Mouse (Mus musculus) myocyte (in vitro differentiated cells): Measurements from ENCODE around the gene Rdh9. TPM values are rescaled to one million over a fixed set of nuclear protein-coding genes. Genes with fewer than 3 reads are reported as not detected.

ENCODE experiments used
- H3K27me3 ChIP-seq: one replicate; pipeline ENCODE4 v1.6.1; 2011; ENCODE audit not compliant: control insufficient read depth, insufficient read depth, insufficient read length
- H3K36me3 ChIP-seq: one replicate; pipeline ENCODE4 v1.6.1; 2011; ENCODE audit not compliant: control insufficient read depth, insufficient read depth
- H3K4me2 ChIP-seq: one replicate; pipeline ENCODE4 v1.6.1; 2011; ENCODE audit warnings: low read depth, control low read depth
- H3K4me3 ChIP-seq: one replicate; pipeline ENCODE4 v1.5.1; 2011; ENCODE audit warnings: mild to moderate bottlenecking, control low read depth, moderate library complexity
- H3K79me2 ChIP-seq: one replicate; pipeline ENCODE4 v1.6.1; 2011; ENCODE audit not compliant: control insufficient read depth, insufficient read depth
- H3ac ChIP-seq: one replicate; pipeline ENCODE4 v1.6.1; 2011; ENCODE audit not compliant: control insufficient read depth, insufficient read length
- CEBPB ChIP-seq: IDR thresholded peaks from 2 replicates; pipeline ENCODE4 v1.6.1; 2011; ENCODE audit warnings: mild to moderate bottlenecking, moderate library complexity; ENCODE audit not compliant: poor library complexity, insufficient read depth, severe bottlenecking
- E2F4 ChIP-seq: IDR thresholded peaks from one replicate; pipeline ENCODE4 v1.6.1; 2011; ENCODE audit warnings: mild to moderate bottlenecking, control low read depth, moderate library complexity; ENCODE audit not compliant: insufficient read depth
- MAX ChIP-seq: IDR thresholded peaks from one replicate; pipeline ENCODE4 v1.6.1; 2011; ENCODE audit warnings: low read depth, mild to moderate bottlenecking, control low read depth
- MYOD1 ChIP-seq, 3 experiments: IDR thresholded peaks; one replicate each; pipeline ENCODE4 v1.6.1; 2011; ENCODE audit warnings: control low read depth in 2 of 3, low read depth in 2 of 3, mild to moderate bottlenecking in 2 of 3, moderate library complexity in 1 of 3; ENCODE audit not compliant: insufficient read length in 2 of 3, control insufficient read depth in 1 of 3
- MYOG ChIP-seq, 3 experiments: IDR thresholded peaks; one replicate each; pipeline ENCODE4 v1.6.1; 2011; ENCODE audit warnings: control low read depth in 2 of 3, low read depth in 2 of 3, mild to moderate bottlenecking in 2 of 3; ENCODE audit not compliant: insufficient read length in 2 of 3, control insufficient read depth in 1 of 3, insufficient read depth in 1 of 3
- POLR2A ChIP-seq: IDR thresholded peaks from one replicate; pipeline ENCODE4 v1.6.1; 2011; ENCODE audit warnings: low read depth, mild to moderate bottlenecking, control low read depth, moderate library complexity; ENCODE audit not compliant: insufficient read length
- POLR2AphosphoS2 ChIP-seq: IDR thresholded peaks from one replicate; pipeline ENCODE4 v1.6.1; 2011; ENCODE audit warnings: low read depth, control low read depth; ENCODE audit not compliant: insufficient read length
- REST ChIP-seq: IDR thresholded peaks from one replicate; pipeline ENCODE4 v1.6.1; 2011; ENCODE audit warnings: mild to moderate bottlenecking, control low read depth, moderate library complexity; ENCODE audit not compliant: insufficient read depth, insufficient read length
- SRF ChIP-seq: IDR thresholded peaks from one replicate; pipeline ENCODE4 v1.6.1; 2011; ENCODE audit warnings: low read depth; ENCODE audit not compliant: control insufficient read depth, insufficient read length
- TCF12 ChIP-seq: IDR thresholded peaks from one replicate; pipeline ENCODE4 v1.6.1; 2011; ENCODE audit warnings: mild to moderate bottlenecking, control low read depth; ENCODE audit not compliant: poor library complexity, insufficient read depth, severe bottlenecking
- TCF3 ChIP-seq: IDR thresholded peaks from one replicate; pipeline ENCODE4 v1.6.1; 2011; ENCODE audit warnings: low read depth, control low read depth; ENCODE audit not compliant: insufficient read length
- USF1 ChIP-seq: IDR thresholded peaks from one replicate; pipeline ENCODE4 v1.6.1; 2011; ENCODE audit warnings: low read depth, mild to moderate bottlenecking, control low read depth, moderate library complexity
- polyA plus RNA-seq: library from polyadenylated mRNA; unstranded; fragments of >200 nt; fragmentation: generic; extraction: Trizol; gene quantifications from one replicate; pipeline ENCODE4 v1.2.1, GENCODE M21; 2012; ENCODE audit warnings: missing spikeins

The Rdh9 gene
- polyA plus RNA-seq, 1 experiment: 0.02 TPM

DNA sequence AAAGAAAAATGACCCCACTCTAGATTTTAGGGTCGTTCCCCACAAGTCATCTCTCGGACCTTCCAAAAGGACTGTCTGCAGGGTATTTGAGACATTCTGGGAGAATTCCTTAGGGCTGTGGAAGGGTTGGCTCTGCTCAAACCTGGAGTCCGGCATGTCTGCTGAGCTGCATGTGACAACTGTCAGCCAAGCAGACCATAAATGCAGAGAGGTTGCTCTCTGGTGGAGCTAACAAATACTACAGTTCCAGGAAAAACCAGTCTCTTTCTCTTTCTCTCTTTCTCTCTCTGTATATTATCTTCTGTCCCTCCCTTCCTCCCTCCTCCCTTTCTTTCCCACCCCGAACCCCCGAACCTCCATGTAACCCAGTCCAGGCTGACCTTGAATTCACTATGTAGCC, 41.8 kb upstream of the Rdh9 start:
- Histone ChIP-seq H3K4me3 (no peak overlapping the region), H3K36me3 (no peaks in the 10 kb centered on the region), H3K27me3 (peaks cover 25% of the 10 kb centered on the region), H3K4me2 (peak overlapping the region; percentile 40), H3K79me2 (no peaks in the 10 kb centered on the region), H3ac (no peak overlapping the region)
- TF ChIP-seq TCF3: no peak
- TF ChIP-seq E2F4: no peak
- TF ChIP-seq MYOD1 (IDR thresholded peaks at IDR 0.05; ENCODE audit: control insufficient read depth in 1 of 3, insufficient read length in 2 of 3, low read depth in 2 of 3): no peak
- TF ChIP-seq SRF: no peak

DNA sequence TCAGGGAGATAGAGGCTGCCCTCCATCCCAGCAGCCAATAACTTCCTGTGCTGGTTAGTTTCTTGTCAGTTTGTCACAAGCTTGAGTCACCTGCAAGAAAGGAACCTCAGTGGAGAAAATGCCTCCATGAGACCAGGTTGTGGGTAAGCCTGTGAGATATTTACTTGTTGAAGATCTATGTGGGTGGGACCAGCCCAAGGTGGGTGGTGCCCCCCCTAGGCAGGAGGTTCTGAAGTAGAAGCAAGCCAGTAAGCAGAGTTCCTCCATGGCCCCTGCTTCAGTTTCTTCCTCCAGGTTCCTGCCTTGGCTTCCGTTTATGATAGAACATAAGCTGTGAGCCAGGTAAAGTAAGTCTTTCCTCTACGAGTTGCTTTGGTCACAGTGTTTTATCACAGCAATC, 39.9 kb upstream of the Rdh9 start:
- Histone ChIP-seq H3K4me2 (no peak overlapping the region), H3K79me2 (peaks cover 13% of the 10 kb centered on the region), H3K27me3 (peaks cover 15% of the 10 kb centered on the region), H3K36me3 (no peaks in the 10 kb centered on the region), H3ac (no peak overlapping the region), H3K4me3 (no peak overlapping the region)
- TF ChIP-seq CEBPB (no peak), E2F4 (no peak), POLR2AphosphoS2 (no peak), TCF3 (no peak), MYOD1 (IDR thresholded peaks at IDR 0.05; ENCODE audit: control insufficient read depth in 1 of 3, insufficient read length in 2 of 3, low read depth in 2 of 3) (no peak), POLR2A (no peak), USF1 (no peak), MYOG (IDR thresholded peaks at IDR 0.05; ENCODE audit: control insufficient read depth in 1 of 3, insufficient read depth in 1 of 3, insufficient read length in 2 of 3, low read depth in 2 of 3) (no peak), MAX (no peak), TCF12 (no peak), REST (no peak), SRF (no peak)

DNA sequence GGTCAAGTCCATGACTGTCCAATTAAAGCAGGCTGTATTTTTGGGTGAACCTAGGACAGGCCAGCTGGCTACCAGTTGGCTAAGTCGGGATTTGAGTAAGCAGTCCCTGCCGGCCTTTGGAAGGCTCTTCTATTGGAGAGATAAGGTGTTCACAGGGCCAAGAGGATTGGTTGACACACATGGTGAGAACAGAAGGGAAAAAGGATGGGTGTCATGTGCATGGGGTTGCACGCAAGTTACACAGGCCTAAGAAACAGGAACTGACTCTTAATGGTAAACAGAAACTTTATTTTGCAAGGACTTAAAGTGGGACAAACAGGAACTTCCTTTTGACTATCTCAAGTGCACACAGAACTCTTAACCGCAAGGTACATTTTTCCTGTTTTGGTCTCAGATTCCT, 39.3 kb upstream of the Rdh9 start:
- Histone ChIP-seq H3K4me2 (no peak overlapping the region), H3ac (no peak overlapping the region), H3K4me3 (no peak overlapping the region), H3K27me3 (peaks cover 14% of the 10 kb centered on the region), H3K36me3 (no peaks in the 10 kb centered on the region), H3K79me2 (peaks cover 19% of the 10 kb centered on the region)
- TF ChIP-seq SRF: no peak
- TF ChIP-seq E2F4: no peak
- no peak for TF ChIP-seq CEBPB
- no peak for TF ChIP-seq REST
- no peak for TF ChIP-seq MYOD1 (IDR thresholded peaks at IDR 0.05; ENCODE audit: control insufficient read depth in 1 of 3, insufficient read length in 2 of 3, low read depth in 2 of 3)
- no peak for TF ChIP-seq POLR2AphosphoS2
- no peak for TF ChIP-seq TCF12
- no peak for TF ChIP-seq MYOG (IDR thresholded peaks at IDR 0.05; ENCODE audit: control insufficient read depth in 1 of 3, insufficient read depth in 1 of 3, insufficient read length in 2 of 3, low read depth in 2 of 3)
- no peak for TF ChIP-seq POLR2A
- TF ChIP-seq MAX: no peak
- no peak for TF ChIP-seq TCF3
- no peak for TF ChIP-seq USF1

DNA sequence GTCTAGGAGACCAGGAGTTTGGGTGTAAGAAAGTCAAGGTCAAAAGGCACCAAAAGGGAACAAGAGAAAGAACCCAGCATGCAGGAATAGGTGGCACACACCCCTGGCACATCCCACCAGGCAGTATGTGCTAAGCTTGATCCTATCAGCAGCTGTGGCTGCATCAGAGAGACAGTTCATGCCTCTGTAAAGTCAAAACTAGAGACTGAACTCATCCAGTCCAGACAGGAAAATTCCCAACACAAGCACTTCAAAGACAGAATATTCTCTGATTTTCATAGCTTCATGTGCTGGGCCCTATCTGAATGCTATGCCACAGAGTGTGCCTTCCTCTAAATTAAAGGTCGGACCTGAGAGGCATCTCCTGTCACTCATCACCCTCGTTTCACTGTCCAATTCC, 38.6 kb upstream of the Rdh9 start:
- Histone ChIP-seq H3K4me2 (no peak overlapping the region), H3K4me3 (no peak overlapping the region), H3K27me3 (peaks cover 14% of the 10 kb centered on the region), H3ac (no peak overlapping the region), H3K79me2 (peaks cover 19% of the 10 kb centered on the region), H3K36me3 (no peaks in the 10 kb centered on the region)
- TF ChIP-seq TCF3 (no peak), SRF (no peak), POLR2AphosphoS2 (no peak), CEBPB (no peak), MYOG (IDR thresholded peaks at IDR 0.05; ENCODE audit: control insufficient read depth in 1 of 3, insufficient read depth in 1 of 3, insufficient read length in 2 of 3, low read depth in 2 of 3) (no peak), USF1 (no peak), MAX (no peak), E2F4 (no peak), REST (no peak), MYOD1 (IDR thresholded peaks at IDR 0.05; ENCODE audit: control insufficient read depth in 1 of 3, insufficient read length in 2 of 3, low read depth in 2 of 3) (no peak), POLR2A (no peak), TCF12 (no peak)

DNA sequence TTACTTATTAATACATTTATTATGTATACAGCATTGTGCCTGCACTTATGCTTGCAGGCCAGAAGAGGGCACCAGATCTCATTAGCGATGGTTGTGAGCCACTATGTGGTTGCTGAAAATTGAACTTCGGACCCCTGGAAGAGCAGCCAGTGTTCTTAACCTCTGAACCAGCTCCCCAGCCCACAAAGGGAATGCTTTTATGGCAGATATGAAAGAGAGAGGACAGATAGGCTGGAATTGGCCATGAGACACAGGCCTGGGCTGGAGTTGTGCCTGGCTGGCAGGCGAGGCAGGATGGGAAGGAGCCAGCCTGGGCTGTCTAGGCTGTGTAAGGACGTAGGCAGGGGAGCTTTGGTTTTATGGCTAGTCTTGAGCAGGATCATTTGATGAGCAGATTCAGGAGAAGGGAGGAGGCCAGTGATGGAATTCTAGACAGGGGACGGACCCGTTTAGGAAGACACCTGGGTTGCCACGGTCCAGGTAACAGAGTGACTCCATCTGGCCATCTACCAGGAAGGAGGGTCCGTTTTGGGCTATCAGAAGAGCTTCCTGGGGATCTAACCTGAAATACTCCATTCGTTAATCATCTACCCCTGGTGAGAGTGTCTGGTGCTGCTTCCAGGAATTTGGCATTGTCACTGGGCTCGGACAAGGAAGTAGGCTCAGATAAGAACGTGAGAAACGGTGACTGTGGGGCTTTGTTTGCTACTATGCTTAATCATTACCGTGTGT, 37.9 kb upstream of the Rdh9 start:
- Histone ChIP-seq H3K4me3 (peak overlapping the region; percentile 34), H3K79me2 (peaks cover 25% of the 10 kb centered on the region), H3K27me3 (peaks cover 14% of the 10 kb centered on the region), H3K36me3 (no peaks in the 10 kb centered on the region), H3K4me2 (peak overlapping the region; percentile 72), H3ac (no peak overlapping the region)
- TF ChIP-seq E2F4 (no peak), USF1 (no peak), TCF3 (no peak), MYOG (IDR thresholded peaks at IDR 0.05; ENCODE audit: control insufficient read depth in 1 of 3, insufficient read depth in 1 of 3, insufficient read length in 2 of 3, low read depth in 2 of 3) (no peak), TCF12 (no peak), POLR2A (no peak), REST (no peak), POLR2AphosphoS2 (no peak), MYOD1 (IDR thresholded peaks at IDR 0.05; ENCODE audit: control insufficient read depth in 1 of 3, insufficient read length in 2 of 3, low read depth in 2 of 3) (no peak), CEBPB (no peak), MAX (no peak)
